Mouse (Mus musculus) heart, adult 2 months (tissue): ENCODE measurements around the gene Wdr81. TPM values are rescaled to one million over a fixed set of nuclear protein-coding genes. Genes with fewer than 3 reads are reported as not detected.
"Not testable (repeated sequence)": the region's sequence is repeated elsewhere in the genome, so short reads cannot be mapped to it uniquely, and the experiment has no call there.

Experiments
- DNase-seq, 2 experiments: peaks; one replicate each; pipeline ENCODE4 v3.0.0; 2021
- H3K27ac ChIP-seq: fragments of 200-600 bp; 2 replicates; pipeline ENCODE4 v1.8.1; 2022
- H3K27me3 ChIP-seq: fragments of 200-500 bp; 2 replicates; pipeline ENCODE4 v1.6.1; 2012; ENCODE audit warnings: mild to moderate bottlenecking, low read length, inconsistent platforms, mixed read lengths; ENCODE audit not compliant: control insufficient read depth, insufficient read depth
- H3K36me3 ChIP-seq: fragments of 200-500 bp; 2 replicates; pipeline ENCODE4 v1.6.1; 2012; ENCODE audit warnings: low read length, inconsistent platforms; ENCODE audit not compliant: control insufficient read depth, insufficient read depth
- H3K4me1 ChIP-seq: fragments of 200-500 bp; 2 replicates; pipeline ENCODE4 v1.6.1; 2011; ENCODE audit warnings: low read length; ENCODE audit not compliant: control insufficient read depth, insufficient read depth
- H3K4me3 ChIP-seq: fragments of 200-600 bp; 2 replicates; pipeline ENCODE4 v1.8.1; 2022
- H3K79me2 ChIP-seq: fragments of 200-500 bp; replicated peaks from 2 replicates; pipeline ENCODE4 v1.6.1; 2012; ENCODE audit warnings: mild to moderate bottlenecking, inconsistent platforms, low read length, moderate library complexity, mixed read lengths; ENCODE audit not compliant: control insufficient read depth, insufficient read depth
- H3K9ac ChIP-seq: fragments of 200-500 bp; 2 replicates; pipeline ENCODE4 v1.6.1; 2012; ENCODE audit warnings: low read depth, mild to moderate bottlenecking, control low read depth, inconsistent platforms, low read length, mixed read lengths
- CTCF ChIP-seq: fragments of 200-600 bp; IDR thresholded peaks from 2 replicates; pipeline ENCODE4 v1.8.1; 2022; ENCODE audit warnings: antibody characterized with exemption, mild to moderate bottlenecking, moderate library complexity
- EP300 ChIP-seq: fragments of 200-500 bp; IDR thresholded peaks from 2 replicates; pipeline ENCODE4 v1.6.1; 2011; ENCODE audit warnings: low read depth, low read length, control low read depth; ENCODE audit not compliant: insufficient read depth
- POLR2A ChIP-seq: fragments of 200-500 bp; IDR thresholded peaks from 2 replicates; pipeline ENCODE4 v1.6.1; 2011; ENCODE audit warnings: mild to moderate bottlenecking, low read depth, low read length, control low read depth; ENCODE audit not compliant: insufficient read depth
- WGBS: fragments of 180-500 bp; shearing (Covaris S2); methylation state at CpG from one replicate; pipeline ENCODE4 v1.1.7; 2018; 5-methylcytosine and 5-hydroxymethylcytosine counted together
- intact Hi-C: fragments of 180-260 bp; cut with DNase I; formaldehyde crosslinking; loops from one replicate; pipeline ENCODE4 v1.15.1; 2025
- polyA plus RNA-seq: library from polyadenylated mRNA; depleted of rRNA; stranded (reverse); fragments of >200 nt; gene quantifications from 2 replicates; pipeline ENCODE4 v1.2.3, GENCODE M21; 2012
- total RNA-seq, 2 experiments: library from RNA; stranded (reverse); gene quantifications; 2 replicates each; pipeline ENCODE4 v1.2.3; 2021

Gene Wdr81
- total and polyA plus RNA-seq, 3 experiments, result 7.0 to 9.6 (median 8.3) TPM

DNA sequence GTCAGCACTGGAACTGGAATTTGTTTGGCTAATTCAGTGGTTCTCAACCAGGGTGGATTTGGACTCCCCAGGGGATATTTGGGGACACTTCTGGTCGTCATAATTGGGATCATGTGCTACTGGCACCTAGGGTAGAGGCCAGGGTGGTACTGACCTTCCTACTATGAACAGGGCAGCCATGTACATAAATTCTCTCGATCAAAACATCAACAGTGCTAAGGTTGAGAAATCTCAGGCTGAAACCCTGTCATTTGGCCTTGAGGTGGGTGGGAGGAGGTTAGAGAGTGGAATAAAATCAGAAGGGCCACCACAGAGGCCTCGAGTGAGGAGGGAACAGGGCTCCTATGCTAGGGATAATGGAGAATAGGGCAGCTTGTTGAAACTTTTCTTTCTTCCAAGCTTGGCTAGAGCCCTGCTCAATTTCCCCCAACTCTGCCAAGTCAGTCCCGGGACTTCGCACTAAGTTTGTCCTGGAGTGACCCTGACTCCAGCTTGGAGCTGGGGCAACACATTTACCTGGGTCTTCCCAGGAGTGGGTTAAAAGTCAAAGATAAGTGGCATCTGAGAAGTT is 4.7 kb upstream of the Wdr81 start:
- TF ChIP-seq CTCF (no peak), EP300 (0 out of 2 replicates have a peak, but pooled peaks have one; percentile 44)
- intact Hi-C loops, result no loop called here
- Histone ChIP-seq H3K27me3 (no peaks in the 10 kb centered on the region), H3K79me2 (no peaks in the 10 kb centered on the region), H3K4me3 (no peak overlapping the region), H3K27ac (peak overlapping the region; percentile 97), H3K36me3 (peaks cover 10% of the 10 kb centered on the region), H3K9ac (no peak overlapping the region), H3K4me1 (peaks cover 21% of the 10 kb centered on the region)
- WGBS, result 8% methylated on average over 5 of the region's 5 CpGs
- DNase-seq, result peak; percentile 61 to 67

- 22% methylated on average over 8 of the region's 8 CpGs for WGBS
- no peak for TF ChIP-seq CTCF
- 0 out of 2 replicates have a peak, but pooled peaks have one; percentile 13 for TF ChIP-seq EP300
- Histone ChIP-seq H3K27ac (peak overlapping the region; percentile 97), H3K79me2 (no peaks in the 10 kb centered on the region), H3K4me3 (no peak overlapping the region), H3K4me1 (peaks cover 23% of the 10 kb centered on the region), H3K27me3 (no peaks in the 10 kb centered on the region), H3K9ac (no peak overlapping the region), H3K36me3 (peaks cover 8% of the 10 kb centered on the region)
- peak; percentile 40 to 65 for DNase-seq
- intact Hi-C loops, result no loop called here
Measured at GRCm38 (mm10) chr11:75458628-75459041, 4.1 kb upstream of the Wdr81 start.

GRCm38 (mm10) chr11:75458169-75458568 is 3.7 kb upstream of the Wdr81 start:
- TF ChIP-seq EP300 (no peak), CTCF (peak; percentile 75), POLR2A (no peak)
- H3K9ac ChIP-seq, result no peak overlapping the region
- 25% methylated on average over 3 of the region's 3 CpGs for WGBS
- no peaks in the 10 kb centered on the region for H3K79me2 ChIP-seq
- DNase-seq, result peak in 1 of 2 experiments; percentile 20
- no peaks in the 10 kb centered on the region for H3K27me3 ChIP-seq
- H3K4me1 ChIP-seq, result peaks cover 23% of the 10 kb centered on the region
- H3K27ac ChIP-seq, result peak overlapping the region; percentile 97
- H3K36me3 ChIP-seq, result peaks cover 8% of the 10 kb centered on the region
- no peak overlapping the region for H3K4me3 ChIP-seq
- intact Hi-C loops, result no loop called here

DNA sequence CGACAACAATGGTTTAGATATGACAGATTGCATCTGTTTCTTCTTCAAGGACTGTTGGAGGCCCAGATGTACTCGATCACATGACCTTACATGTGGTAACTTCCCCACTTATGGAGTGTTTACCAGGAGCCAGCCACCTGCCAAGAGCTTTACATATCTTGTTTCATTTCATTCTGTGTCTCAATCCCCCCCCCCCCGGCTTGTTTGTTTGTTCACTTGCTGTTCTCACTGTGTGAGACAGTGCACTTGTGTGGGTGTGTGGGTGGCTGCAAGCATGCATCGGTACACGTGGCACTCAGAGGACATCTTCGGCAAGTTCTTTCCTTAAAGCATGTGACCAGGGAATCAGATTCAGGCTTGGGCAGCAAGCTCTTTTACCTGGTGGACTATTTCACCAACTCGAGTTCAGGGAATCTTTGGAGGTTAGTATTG is 1.9 kb upstream of the Wdr81 start:
- TF ChIP-seq EP300 (no peak), CTCF (no peak), POLR2A (no peak)
- WGBS, result 82% methylated on average over 7 of the region's 7 CpGs
- H3K27ac ChIP-seq, result no peak overlapping the region
- no peak for DNase-seq
- peaks cover 23% of the 10 kb centered on the region for H3K4me1 ChIP-seq
- peaks cover 8% of the 10 kb centered on the region for H3K36me3 ChIP-seq
- intact Hi-C loops, result no loop called here
- H3K27me3 ChIP-seq, result no peaks in the 10 kb centered on the region
- H3K9ac ChIP-seq, result no peak overlapping the region
- 0 out of 2 replicates have a peak, but pooled peaks cover 1% of the 10 kb centered on the region for H3K79me2 ChIP-seq
- H3K4me3 ChIP-seq, result no peak overlapping the region

GRCm38 (mm10) chr11:75455971-75456370 is 1.5 kb upstream of the Wdr81 start:
- H3K9ac ChIP-seq, H3K36me3 ChIP-seq, H3K27me3 ChIP-seq, DNase-seq, intact Hi-C loops, H3K4me3 ChIP-seq, H3K79me2 ChIP-seq, H3K27ac ChIP-seq: not testable (repeated sequence)
- WGBS, result 93% methylated on average over 2 of the region's 2 CpGs
- peaks cover 23% of the 10 kb centered on the region for H3K4me1 ChIP-seq

- H3K36me3 ChIP-seq, result peaks cover 8% of the 10 kb centered on the region
- intact Hi-C loops, result no loop called here
- WGBS, result 54% methylated on average over 10 of the region's 10 CpGs
- H3K79me2 ChIP-seq, result 0 out of 2 replicates have a peak, but pooled peaks cover 1% of the 10 kb centered on the region
- TF ChIP-seq CTCF, result no peak
- no peak for TF ChIP-seq POLR2A
- no peak for TF ChIP-seq EP300
- peak; percentile 23 to 36 for DNase-seq
- H3K4me3 ChIP-seq, result peak overlapping the region; percentile 87
- peak overlapping the region; percentile 47 for H3K9ac ChIP-seq
- no peaks in the 10 kb centered on the region for H3K27me3 ChIP-seq
- H3K27ac ChIP-seq, result peak overlapping the region; percentile 71
- H3K4me1 ChIP-seq, result peaks cover 23% of the 10 kb centered on the region
Measured at GRCm38 (mm10) chr11:75455041-75455736, 672 bp upstream of the Wdr81 start.
